Mouse (Mus musculus) ES-E14 (cell line): ENCODE measurements around the gene Necab2.

ENCODE experiments used
- CHD2 ChIP-seq: IDR thresholded peaks from 2 replicates; pipeline ENCODE4 v1.6.1; 2014; ENCODE audit warnings: mild to moderate bottlenecking, low read depth, low read length, inconsistent platforms
- HCFC1 ChIP-seq: IDR thresholded peaks from 2 replicates; pipeline ENCODE4 v1.6.1; 2012; ENCODE audit warnings: low read length, inconsistent platforms, borderline replicate concordance; ENCODE audit not compliant: insufficient read depth
- MAFK ChIP-seq: IDR thresholded peaks from 2 replicates; pipeline ENCODE4 v1.6.1; 2014; ENCODE audit warnings: mild to moderate bottlenecking, low read depth, low read length, inconsistent platforms; ENCODE audit not compliant: insufficient read depth
- ZC3H11A ChIP-seq: IDR thresholded peaks from 2 replicates; pipeline ENCODE4 v1.6.1; 2012; ENCODE audit warnings: low read depth, mild to moderate bottlenecking, inconsistent platforms, low read length, borderline replicate concordance
- ZNF384 ChIP-seq: IDR thresholded peaks from 2 replicates; pipeline ENCODE4 v1.6.1; 2012; ENCODE audit warnings: low read depth, low read length, inconsistent platforms

DNA sequence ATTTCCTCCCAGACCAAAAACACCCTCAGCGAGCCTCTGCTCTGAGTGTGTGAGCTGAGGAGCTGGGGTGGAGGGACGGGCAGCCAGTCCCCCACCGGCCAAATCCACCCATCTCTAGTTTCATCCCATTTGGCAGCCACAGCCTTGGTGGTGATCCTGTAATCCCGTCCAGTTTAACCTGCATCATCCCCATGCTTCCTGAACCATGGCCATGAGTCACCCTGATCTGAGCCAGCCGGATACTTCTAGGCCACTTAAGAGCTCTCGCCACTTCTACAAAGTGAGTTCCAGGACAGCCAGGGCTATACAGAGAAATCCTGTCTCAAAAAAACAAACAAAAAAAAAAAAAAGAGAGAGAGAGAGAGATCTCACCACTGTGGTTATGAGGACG, 18.2 kb upstream of the Necab2 start:
- TF ChIP-seq MAFK (no peak), ZC3H11A (no peak), ZNF384 (no peak), HCFC1 (no peak), CHD2 (no peak)
